Mouse (Mus musculus) heart, postnatal 10 days (tissue): ENCODE results near the gene Sap25. TPM values are rescaled to one million over a fixed set of nuclear protein-coding genes. Genes with fewer than 3 reads are reported as not detected.

Experiments
- DNase-seq, 2 experiments: peaks; one replicate each; pipeline ENCODE4 v3.0.0; 2021
- intact Hi-C: fragments of 180-260 bp; cut with DNase I; formaldehyde crosslinking; loops from one replicate; pipeline ENCODE4 v1.15.1; 2025
- total RNA-seq, 2 experiments: library from RNA; stranded (reverse); gene quantifications; 2 replicates each; pipeline ENCODE4 v1.2.3; 2021

Sap25 gene
- total RNA-seq, 2 experiments from 2014 or later = 3.2 to 3.9 TPM

GRCm38 (mm10) chr5:137686127-137686790, 45.1 kb downstream of the Sap25 start:
- intact Hi-C loops = no loop called here
- no peak for DNase-seq

- intact Hi-C loops = no loop called here
- DNase-seq = no peak
Measured at GRCm38 (mm10) chr5:137689974-137690373, 48.8 kb downstream of the Sap25 start.

GRCm38 (mm10) chr5:137690531-137690930, 49.4 kb downstream of the Sap25 start:
- intact Hi-C loops = no loop called here
- no peak for DNase-seq

- intact Hi-C loops = no loop called here
- DNase-seq = no peak
Measured at GRCm38 (mm10) chr5:137691881-137692280, 50.7 kb downstream of the Sap25 start.

Other genes with a start within 250 kb of the Sap25 start
- gene Zan, start 164.3 kb upstream of the Sap25 start, total RNA-seq = under 1 TPM in 1 of 2 experiments, not detected in 1; 0.10 TPM
- gene Pop7, start 138.8 kb upstream of the Sap25 start, total RNA-seq = 10 to 100 TPM; 16.6 to 19.2 TPM
- 10 to 100 TPM; 29.6 to 33.8 TPM for gene Gigyf1, start 122.8 kb upstream of the Sap25 start, total RNA-seq
- not detected for gene Epo, start 108.1 kb upstream of the Sap25 start, total RNA-seq
- 100 to 1,000 TPM; 481 to 484 TPM for gene Gnb2, start 107.8 kb upstream of the Sap25 start, total RNA-seq
- not detected for gene Actl6b, start 87.8 kb upstream of the Sap25 start, total RNA-seq
- not detected for gene Tfr2, start 71.5 kb upstream of the Sap25 start, total RNA-seq
- 10 to 100 TPM; 25.1 to 31.4 TPM for gene Mospd3, start 40.3 kb upstream of the Sap25 start, total RNA-seq
- gene Pcolce, start 27.6 kb upstream of the Sap25 start, total RNA-seq = 100 to 1,000 TPM; 127 to 142 TPM
- under 1 TPM; 0.20 to 0.29 TPM for gene Fbxo24, start 12.3 kb upstream of the Sap25 start, total RNA-seq
- gene Lrch4, start 12.2 kb upstream of the Sap25 start, total RNA-seq = 10 to 100 TPM; 20.2 to 21.7 TPM
- gene Gm20605, start 12.2 kb upstream of the Sap25 start, total RNA-seq = 1 to 10 TPM; 5.0 to 5.9 TPM
- gene Irs3, start 4.4 kb downstream of the Sap25 start, total RNA-seq = under 1 TPM; 0.24 to 0.35 TPM
- 10 to 100 TPM; 11.8 to 14.0 TPM for gene Agfg2, start 43.4 kb downstream of the Sap25 start, total RNA-seq
- gene Nyap1, start 100.3 kb downstream of the Sap25 start, total RNA-seq = 1 to 10 TPM; 1.6 to 1.7 TPM
- gene Tsc22d4, start 104.4 kb downstream of the Sap25 start, total RNA-seq = 100 to 1,000 TPM; 279 to 287 TPM
- gene Ppp1r35, start 137.5 kb downstream of the Sap25 start, total RNA-seq = 10 to 100 TPM; 13.4 to 17.4 TPM
- gene Mepce, start 146.3 kb downstream of the Sap25 start, total RNA-seq = 10 to 100 TPM; 26.2 to 41.3 TPM
- 1 to 10 TPM; 2.8 to 3.1 TPM for gene Zcwpw1, start 146.5 kb downstream of the Sap25 start, total RNA-seq
- 1 to 10 TPM; 1.1 to 1.8 TPM for gene Pilra, start 194.9 kb downstream of the Sap25 start, total RNA-seq
- under 1 TPM; 0.74 to 0.84 TPM for gene Pilrb1, start 216.8 kb downstream of the Sap25 start, total RNA-seq
- gene Pilrb2, start 230.5 kb downstream of the Sap25 start, total RNA-seq = under 1 TPM; 0.17 to 0.26 TPM